Mouse (Mus musculus) heart, postnatal 0 days (tissue): ENCODE results near the gene Myl7.

ENCODE experiments used
- CTCF ChIP-seq: IDR thresholded peaks from 2 replicates; pipeline ENCODE4 v1.5.1; 2016; ENCODE audit warnings: antibody characterized with exemption, control low read depth, low read depth
- EP300 ChIP-seq: IDR thresholded peaks from 2 replicates; pipeline ENCODE4 v1.6.1; 2016; ENCODE audit warnings: antibody characterized with exemption, low read depth

- TF ChIP-seq CTCF (no peak), EP300 (no peak)
Measured at GRCm38 (mm10) chr11:5877921-5878526, 20.6 kb downstream of the Myl7 start, which contains the start of gene Pold2.
